Mouse (Mus musculus) myocyte (in vitro differentiated cells): ENCODE results near the gene Pwp2. TPM values are rescaled to one million over a fixed set of nuclear protein-coding genes. Genes with fewer than 3 reads are reported as not detected.

ENCODE experiments used
- H3K27me3 ChIP-seq: one replicate; pipeline ENCODE4 v1.6.1; 2011; ENCODE audit not compliant: control insufficient read depth, insufficient read depth, insufficient read length
- H3K36me3 ChIP-seq: one replicate; pipeline ENCODE4 v1.6.1; 2011; ENCODE audit not compliant: control insufficient read depth, insufficient read depth
- H3K4me2 ChIP-seq: one replicate; pipeline ENCODE4 v1.6.1; 2011; ENCODE audit warnings: low read depth, control low read depth
- H3K4me3 ChIP-seq: one replicate; pipeline ENCODE4 v1.5.1; 2011; ENCODE audit warnings: mild to moderate bottlenecking, control low read depth, moderate library complexity
- H3K79me2 ChIP-seq: one replicate; pipeline ENCODE4 v1.6.1; 2011; ENCODE audit not compliant: control insufficient read depth, insufficient read depth
- H3ac ChIP-seq: one replicate; pipeline ENCODE4 v1.6.1; 2011; ENCODE audit not compliant: control insufficient read depth, insufficient read length
- CEBPB ChIP-seq: IDR thresholded peaks from 2 replicates; pipeline ENCODE4 v1.6.1; 2011; ENCODE audit warnings: mild to moderate bottlenecking, moderate library complexity; ENCODE audit not compliant: poor library complexity, insufficient read depth, severe bottlenecking
- E2F4 ChIP-seq: IDR thresholded peaks from one replicate; pipeline ENCODE4 v1.6.1; 2011; ENCODE audit warnings: mild to moderate bottlenecking, control low read depth, moderate library complexity; ENCODE audit not compliant: insufficient read depth
- MAX ChIP-seq: IDR thresholded peaks from one replicate; pipeline ENCODE4 v1.6.1; 2011; ENCODE audit warnings: low read depth, mild to moderate bottlenecking, control low read depth
- MYOD1 ChIP-seq, 3 experiments: IDR thresholded peaks; one replicate each; pipeline ENCODE4 v1.6.1; 2011; ENCODE audit warnings: control low read depth in 2 of 3, low read depth in 2 of 3, mild to moderate bottlenecking in 2 of 3, moderate library complexity in 1 of 3; ENCODE audit not compliant: insufficient read length in 2 of 3, control insufficient read depth in 1 of 3
- MYOG ChIP-seq, 3 experiments: IDR thresholded peaks; one replicate each; pipeline ENCODE4 v1.6.1; 2011; ENCODE audit warnings: control low read depth in 2 of 3, low read depth in 2 of 3, mild to moderate bottlenecking in 2 of 3; ENCODE audit not compliant: insufficient read length in 2 of 3, control insufficient read depth in 1 of 3, insufficient read depth in 1 of 3
- POLR2A ChIP-seq: IDR thresholded peaks from one replicate; pipeline ENCODE4 v1.6.1; 2011; ENCODE audit warnings: low read depth, mild to moderate bottlenecking, control low read depth, moderate library complexity; ENCODE audit not compliant: insufficient read length
- POLR2AphosphoS2 ChIP-seq: IDR thresholded peaks from one replicate; pipeline ENCODE4 v1.6.1; 2011; ENCODE audit warnings: low read depth, control low read depth; ENCODE audit not compliant: insufficient read length
- REST ChIP-seq: IDR thresholded peaks from one replicate; pipeline ENCODE4 v1.6.1; 2011; ENCODE audit warnings: mild to moderate bottlenecking, control low read depth, moderate library complexity; ENCODE audit not compliant: insufficient read depth, insufficient read length
- SRF ChIP-seq: IDR thresholded peaks from one replicate; pipeline ENCODE4 v1.6.1; 2011; ENCODE audit warnings: low read depth; ENCODE audit not compliant: control insufficient read depth, insufficient read length
- TCF12 ChIP-seq: IDR thresholded peaks from one replicate; pipeline ENCODE4 v1.6.1; 2011; ENCODE audit warnings: mild to moderate bottlenecking, control low read depth; ENCODE audit not compliant: poor library complexity, insufficient read depth, severe bottlenecking
- TCF3 ChIP-seq: IDR thresholded peaks from one replicate; pipeline ENCODE4 v1.6.1; 2011; ENCODE audit warnings: low read depth, control low read depth; ENCODE audit not compliant: insufficient read length
- USF1 ChIP-seq: IDR thresholded peaks from one replicate; pipeline ENCODE4 v1.6.1; 2011; ENCODE audit warnings: low read depth, mild to moderate bottlenecking, control low read depth, moderate library complexity
- polyA plus RNA-seq: library from polyadenylated mRNA; unstranded; fragments of >200 nt; fragmentation: generic; extraction: Trizol; gene quantifications from one replicate; pipeline ENCODE4 v1.2.1, GENCODE M21; 2012; ENCODE audit warnings: missing spikeins

Pwp2 gene
- polyA plus RNA-seq, 1 experiment = 22.1 TPM

DNA sequence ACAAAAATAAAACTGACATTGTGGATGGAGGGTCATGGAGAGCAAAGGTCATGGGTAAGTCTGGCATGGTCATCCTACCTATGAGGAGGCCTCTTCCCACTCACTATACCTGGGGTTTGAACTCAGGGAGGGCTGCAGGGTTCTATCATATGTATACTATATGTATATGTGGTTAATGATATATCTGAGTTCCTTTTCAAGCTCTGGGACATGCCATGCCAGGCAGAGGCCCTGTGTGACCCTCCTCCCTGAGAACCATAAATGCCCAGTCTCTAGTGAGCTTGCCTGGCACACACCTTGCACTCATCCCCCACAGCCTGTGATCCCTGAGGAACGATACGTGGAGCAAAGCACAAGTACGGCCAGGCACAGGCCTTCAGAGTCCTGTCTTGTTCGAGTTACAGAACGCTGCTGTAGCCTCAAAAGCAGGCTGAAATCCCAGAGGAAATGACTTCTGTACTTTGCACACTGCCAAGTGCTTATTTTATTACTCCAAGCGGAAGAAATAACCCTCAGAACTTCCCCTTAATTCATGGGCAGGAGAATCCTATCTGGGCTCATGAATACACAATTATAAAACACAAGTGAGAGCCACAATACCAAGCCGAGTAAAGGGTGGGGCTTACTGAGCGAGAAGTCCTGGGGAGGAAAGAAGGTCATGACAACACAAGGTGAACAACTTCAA is 43.1 kb upstream of the Pwp2 start:
- H3K36me3 ChIP-seq = peaks cover 32% of the 10 kb centered on the region
- no peak overlapping the region for H3ac ChIP-seq
- TF ChIP-seq SRF (no peak), TCF3 (no peak), REST (no peak), MYOD1 (IDR thresholded peaks at IDR 0.05; ENCODE audit: control insufficient read depth in 1 of 3, insufficient read length in 2 of 3, low read depth in 2 of 3) (no peak), E2F4 (no peak), TCF12 (no peak), POLR2AphosphoS2 (no peak), MAX (no peak), MYOG (IDR thresholded peaks at IDR 0.05; ENCODE audit: control insufficient read depth in 1 of 3, insufficient read depth in 1 of 3, insufficient read length in 2 of 3, low read depth in 2 of 3) (no peak), CEBPB (no peak), POLR2A (no peak), USF1 (no peak)
- peaks cover 6% of the 10 kb centered on the region for H3K79me2 ChIP-seq
- no peak overlapping the region for H3K4me3 ChIP-seq
- H3K27me3 ChIP-seq = no peaks in the 10 kb centered on the region
- H3K4me2 ChIP-seq = no peak overlapping the region

DNA sequence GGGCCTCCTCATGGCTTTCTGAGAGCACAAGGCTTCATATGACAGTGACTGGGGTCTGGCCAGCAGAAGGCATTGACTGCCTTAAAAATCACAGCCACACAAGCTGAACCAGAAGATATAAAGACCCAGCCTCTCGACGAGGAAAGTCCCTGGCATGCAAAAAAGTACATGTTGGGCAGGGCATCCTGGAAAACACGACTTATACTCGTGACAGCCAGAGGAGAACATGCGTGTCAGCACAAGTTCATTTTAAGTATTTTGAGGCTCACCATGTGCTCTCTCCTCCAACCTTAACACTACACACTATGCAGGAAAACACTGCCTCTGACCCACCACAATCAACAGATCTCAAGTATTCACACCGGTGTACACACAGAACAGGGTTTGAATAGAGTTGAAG is 39.2 kb upstream of the Pwp2 start:
- TF ChIP-seq MAX = no peak
- TF ChIP-seq USF1 = no peak
- TF ChIP-seq CEBPB = no peak
- TF ChIP-seq POLR2A = no peak
- Histone ChIP-seq H3K4me3 (no peak overlapping the region), H3K27me3 (no peaks in the 10 kb centered on the region), H3K4me2 (no peak overlapping the region), H3ac (no peak overlapping the region), H3K79me2 (no peaks in the 10 kb centered on the region), H3K36me3 (peaks cover 31% of the 10 kb centered on the region)

DNA sequence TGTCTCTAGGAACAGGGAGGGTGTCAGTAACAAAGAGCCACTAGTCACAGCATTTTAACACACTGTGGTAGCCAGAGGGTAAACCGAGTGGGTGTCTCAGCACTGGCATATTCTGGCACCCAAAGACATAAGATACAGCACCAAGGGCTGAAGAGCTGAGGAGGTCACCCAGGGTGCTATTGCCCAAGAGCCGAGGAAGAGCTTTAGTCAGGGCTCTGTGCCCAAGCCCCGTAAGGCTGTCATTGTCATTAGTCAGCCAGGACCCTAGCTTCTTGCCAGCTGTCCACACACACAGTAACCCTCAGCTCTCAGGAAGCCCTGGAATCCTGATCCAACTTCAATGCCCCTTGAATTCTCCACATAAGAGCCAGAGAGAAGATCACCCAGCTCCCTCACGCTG is 38.0 kb upstream of the Pwp2 start:
- no peak overlapping the region for H3K4me2 ChIP-seq
- H3ac ChIP-seq = no peak overlapping the region
- no peak overlapping the region for H3K4me3 ChIP-seq
- no peaks in the 10 kb centered on the region for H3K27me3 ChIP-seq
- TF ChIP-seq POLR2AphosphoS2 (no peak), REST (no peak), POLR2A (no peak), MAX (no peak), MYOG (IDR thresholded peaks at IDR 0.05; ENCODE audit: control insufficient read depth in 1 of 3, insufficient read depth in 1 of 3, insufficient read length in 2 of 3, low read depth in 2 of 3) (peak in 1 of 3 experiments; percentile 24), USF1 (no peak), SRF (no peak), TCF12 (no peak), MYOD1 (IDR thresholded peaks at IDR 0.05; ENCODE audit: control insufficient read depth in 1 of 3, insufficient read length in 2 of 3, low read depth in 2 of 3) (peak in 1 of 3 experiments; percentile 17), CEBPB (peak; percentile 31; the same call in 1 of the 2 replicates), TCF3 (no peak), E2F4 (no peak)
- H3K36me3 ChIP-seq = peaks cover 21% of the 10 kb centered on the region
- no peaks in the 10 kb centered on the region for H3K79me2 ChIP-seq

DNA sequence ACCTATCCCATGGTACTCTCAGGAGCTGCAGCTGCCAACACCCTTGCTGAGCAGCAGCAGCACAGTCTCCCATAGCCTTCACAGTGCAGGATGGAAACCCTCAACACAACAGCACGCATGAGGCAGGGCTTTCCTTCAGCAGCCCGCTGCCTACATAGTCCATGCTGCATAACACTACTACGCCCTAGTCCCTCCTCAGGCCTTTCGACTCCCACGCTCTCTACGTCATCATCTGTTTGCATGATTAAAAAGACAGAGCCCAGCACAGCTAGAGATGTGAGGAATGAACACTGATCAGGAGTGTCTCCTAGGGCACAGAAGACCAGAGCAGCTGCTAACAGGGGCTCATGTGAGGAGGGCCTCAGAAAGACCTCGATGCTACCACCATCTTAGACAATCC is 36.4 kb upstream of the Pwp2 start:
- TF ChIP-seq REST = no peak
- no peak for TF ChIP-seq MYOD1 (IDR thresholded peaks at IDR 0.05; ENCODE audit: control insufficient read depth in 1 of 3, insufficient read length in 2 of 3, low read depth in 2 of 3)
- no peak for TF ChIP-seq POLR2A
- TF ChIP-seq USF1 = no peak
- TF ChIP-seq TCF12 = no peak
- TF ChIP-seq TCF3 = no peak
- TF ChIP-seq CEBPB = no peak
- TF ChIP-seq MYOG (IDR thresholded peaks at IDR 0.05; ENCODE audit: control insufficient read depth in 1 of 3, insufficient read depth in 1 of 3, insufficient read length in 2 of 3, low read depth in 2 of 3) = no peak
- no peak for TF ChIP-seq SRF
- no peak for TF ChIP-seq MAX
- no peak for TF ChIP-seq E2F4
- TF ChIP-seq POLR2AphosphoS2 = no peak
- no peak overlapping the region for H3K4me2 ChIP-seq
- H3K27me3 ChIP-seq = no peaks in the 10 kb centered on the region
- H3K79me2 ChIP-seq = no peaks in the 10 kb centered on the region
- H3K36me3 ChIP-seq = peaks cover 21% of the 10 kb centered on the region
- H3K4me3 ChIP-seq = no peak overlapping the region
- no peak overlapping the region for H3ac ChIP-seq

DNA sequence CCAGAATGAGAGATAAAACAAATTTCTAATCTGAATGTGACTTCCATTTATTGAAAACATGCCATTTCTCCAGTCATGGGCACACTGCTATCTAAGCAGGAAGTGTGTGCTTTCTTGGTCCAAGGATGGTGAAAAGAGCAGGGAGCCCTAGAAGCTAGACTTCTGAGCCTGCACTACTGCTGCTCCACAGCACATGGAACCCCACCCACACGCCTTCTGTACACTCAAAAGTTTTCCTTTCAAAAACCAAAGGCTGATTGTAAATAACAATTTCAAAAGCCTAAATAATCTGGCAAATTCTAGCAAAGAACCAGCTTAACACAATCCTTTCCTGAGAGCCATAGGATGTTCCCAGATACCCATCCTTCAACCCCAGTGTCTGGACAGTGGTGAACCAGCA is 34.6 kb upstream of the Pwp2 start:
- no peak for TF ChIP-seq CEBPB
- TF ChIP-seq E2F4 = no peak
- no peak for TF ChIP-seq TCF3
- TF ChIP-seq POLR2A = no peak
- TF ChIP-seq SRF = no peak
- no peak for TF ChIP-seq MYOD1 (IDR thresholded peaks at IDR 0.05; ENCODE audit: control insufficient read depth in 1 of 3, insufficient read length in 2 of 3, low read depth in 2 of 3)
- no peak for TF ChIP-seq REST
- no peak for TF ChIP-seq MYOG (IDR thresholded peaks at IDR 0.05; ENCODE audit: control insufficient read depth in 1 of 3, insufficient read depth in 1 of 3, insufficient read length in 2 of 3, low read depth in 2 of 3)
- Histone ChIP-seq H3K36me3 (peaks cover 23% of the 10 kb centered on the region), H3K4me2 (no peak overlapping the region), H3ac (no peak overlapping the region), H3K4me3 (no peak overlapping the region), H3K27me3 (no peaks in the 10 kb centered on the region), H3K79me2 (no peaks in the 10 kb centered on the region)
